Mouse (Mus musculus) spleen, adult 2 months (tissue): Measurements from ENCODE around the gene Ppm1b.

Source experiments
- CTCF ChIP-seq: fragments of 200-500 bp; IDR thresholded peaks from 2 replicates; pipeline ENCODE4 v1.5.1; 2011; ENCODE audit warnings: mild to moderate bottlenecking, inconsistent platforms; ENCODE audit not compliant: insufficient read depth, insufficient read length, insufficient replicate concordance; ENCODE audit errors: extremely low read depth
- POLR2A ChIP-seq: fragments of 200-500 bp; IDR thresholded peaks from 2 replicates; pipeline ENCODE4 v1.6.1; 2011; ENCODE audit warnings: low read depth, low read length, inconsistent platforms

- TF ChIP-seq POLR2A, result no peak
- no peak for TF ChIP-seq CTCF
Measured at GRCm38 (mm10) chr17:84966231-84966630, 9.7 kb downstream of the Ppm1b start.
